Mouse (Mus musculus): ENCODE results near the gene Btn2a2. TPM values are rescaled to one million over a fixed set of nuclear protein-coding genes. Genes with fewer than 3 reads are reported as not detected.

Btn2a2 gene
- polyA plus RNA-seq, 1 experiment from 2014 or later = 0.10 TPM

GRCm38 (mm10) chr13:23463381-23464223 lies 25.1 kb downstream of the Btn2a2 start:
- Histone ChIP-seq H3K4me3 (ENCODE audit: low read depth, low read length) (peak overlapping the region; percentile 54), H3K4me1 (ENCODE audit: control insufficient read depth, insufficient read depth, low read length) (peaks cover 10% of the 10 kb centered on the region; the same call in 1 of the 2 replicates), H3K27ac (ENCODE audit: low read depth, low read length) (no peak overlapping the region), H3K36me3 (ENCODE audit: control insufficient read depth, insufficient read depth, low read length) (no peaks in the 10 kb centered on the region), H3K27me3 (replicated peaks; ENCODE audit: control insufficient read depth, insufficient read depth, low read length) (no peaks in the 10 kb centered on the region), H3K9ac (ENCODE audit: low read length) (peak overlapping the region; percentile 68), H3K4me2 (ENCODE audit: low read length) (peak overlapping the region; percentile 76), H3K9me3 (replicated peaks; ENCODE audit: control insufficient read depth, low read length) (no peaks in the 10 kb centered on the region)
- under 1% methylated on average over 21 of the region's 21 CpGs for WGBS
- peak; percentile 80 for ATAC-seq
- DNase-seq (ENCODE audit: low spot score) = peak; percentile 91

- Histone ChIP-seq H3K4me3 (ENCODE audit: low read depth, low read length) (no peak overlapping the region), H3K9ac (ENCODE audit: low read length) (no peak overlapping the region), H3K36me3 (ENCODE audit: control insufficient read depth, insufficient read depth, low read length) (no peaks in the 10 kb centered on the region), H3K27me3 (replicated peaks; ENCODE audit: control insufficient read depth, insufficient read depth, low read length) (no peaks in the 10 kb centered on the region), H3K9me3 (replicated peaks; ENCODE audit: control insufficient read depth, low read length) (no peaks in the 10 kb centered on the region), H3K27ac (ENCODE audit: low read depth, low read length) (no peak overlapping the region), H3K4me1 (ENCODE audit: control insufficient read depth, insufficient read depth, low read length) (peaks cover 10% of the 10 kb centered on the region; the same call in 1 of the 2 replicates), H3K4me2 (ENCODE audit: low read length) (no peak overlapping the region)
- ATAC-seq = no peak
- no peak for DNase-seq (ENCODE audit: low spot score)
These were observed 26.0 kb downstream of the Btn2a2 start for GRCm38 (mm10) chr13:23462669-23463068.

GRCm38 (mm10) chr13:23462063-23462462 lies 26.6 kb downstream of the Btn2a2 start:
- Histone ChIP-seq H3K9ac (ENCODE audit: low read length) (no peak overlapping the region), H3K4me2 (ENCODE audit: low read length) (no peak overlapping the region), H3K4me1 (ENCODE audit: control insufficient read depth, insufficient read depth, low read length) (peaks cover 10% of the 10 kb centered on the region; the same call in 1 of the 2 replicates), H3K27me3 (replicated peaks; ENCODE audit: control insufficient read depth, insufficient read depth, low read length) (no peaks in the 10 kb centered on the region), H3K27ac (ENCODE audit: low read depth, low read length) (no peak overlapping the region), H3K9me3 (replicated peaks; ENCODE audit: control insufficient read depth, low read length) (no peaks in the 10 kb centered on the region), H3K4me3 (ENCODE audit: low read depth, low read length) (no peak overlapping the region), H3K36me3 (ENCODE audit: control insufficient read depth, insufficient read depth, low read length) (no peaks in the 10 kb centered on the region)
- no peak for DNase-seq (ENCODE audit: low spot score)
- no peak for ATAC-seq
- 81% methylated on average over 4 of the region's 4 CpGs for WGBS

- H3K4me2 ChIP-seq (ENCODE audit: low read length) = no peak overlapping the region
- H3K27ac ChIP-seq (ENCODE audit: low read depth, low read length) = no peak overlapping the region
- no peak for ATAC-seq
- WGBS = 19% methylated on average over 15 of the region's 15 CpGs
- H3K9ac ChIP-seq (ENCODE audit: low read length) = no peak overlapping the region
- H3K36me3 ChIP-seq (ENCODE audit: control insufficient read depth, insufficient read depth, low read length) = no peaks in the 10 kb centered on the region
- no peak for DNase-seq (ENCODE audit: low spot score)
- no peaks in the 10 kb centered on the region for H3K27me3 ChIP-seq (replicated peaks; ENCODE audit: control insufficient read depth, insufficient read depth, low read length)
- no peak overlapping the region for H3K4me3 ChIP-seq (ENCODE audit: low read depth, low read length)
- H3K4me1 ChIP-seq (ENCODE audit: control insufficient read depth, insufficient read depth, low read length) = no peaks in the 10 kb centered on the region
- no peaks in the 10 kb centered on the region for H3K9me3 ChIP-seq (replicated peaks; ENCODE audit: control insufficient read depth, low read length)
These were observed 29.3 kb downstream of the Btn2a2 start for GRCm38 (mm10) chr13:23459264-23459846.

GRCm38 (mm10) chr13:23453926-23454325 lies 34.7 kb downstream of the Btn2a2 start:
- no peak for DNase-seq (ENCODE audit: low spot score)
- H3K27me3 ChIP-seq (replicated peaks; ENCODE audit: control insufficient read depth, insufficient read depth, low read length) = no peaks in the 10 kb centered on the region
- peak overlapping the region; percentile 59 for H3K4me2 ChIP-seq (ENCODE audit: low read length)
- no peaks in the 10 kb centered on the region for H3K9me3 ChIP-seq (replicated peaks; ENCODE audit: control insufficient read depth, low read length)
- ATAC-seq = no peak
- WGBS = under 1% methylated on average over 9 of the region's 9 CpGs
- peak overlapping the region; percentile 72 for H3K9ac ChIP-seq (ENCODE audit: low read length)
- H3K4me1 ChIP-seq (ENCODE audit: control insufficient read depth, insufficient read depth, low read length) = no peaks in the 10 kb centered on the region
- no peaks in the 10 kb centered on the region for H3K36me3 ChIP-seq (ENCODE audit: control insufficient read depth, insufficient read depth, low read length)
- peak overlapping the region; percentile 75 for H3K27ac ChIP-seq (ENCODE audit: low read depth, low read length)
- H3K4me3 ChIP-seq (ENCODE audit: low read depth, low read length) = peak overlapping the region; percentile 65

GRCm38 (mm10) chr13:23453362-23453862 lies 35.2 kb downstream of the Btn2a2 start:
- Histone ChIP-seq H3K36me3 (ENCODE audit: control insufficient read depth, insufficient read depth, low read length) (no peaks in the 10 kb centered on the region), H3K27me3 (replicated peaks; ENCODE audit: control insufficient read depth, insufficient read depth, low read length) (no peaks in the 10 kb centered on the region), H3K9ac (ENCODE audit: low read length) (peak overlapping the region; percentile 72), H3K4me2 (ENCODE audit: low read length) (peak overlapping the region; percentile 59), H3K27ac (ENCODE audit: low read depth, low read length) (peak overlapping the region; percentile 75), H3K4me1 (ENCODE audit: control insufficient read depth, insufficient read depth, low read length) (no peaks in the 10 kb centered on the region), H3K4me3 (ENCODE audit: low read depth, low read length) (peak overlapping the region; percentile 65), H3K9me3 (replicated peaks; ENCODE audit: control insufficient read depth, low read length) (no peaks in the 10 kb centered on the region)
- WGBS = 0% methylated on average over 25 of the region's 25 CpGs
- ATAC-seq (peak; percentile 86), DNase-seq (ENCODE audit: low spot score) (peak; percentile 90)

- peak; percentile 32 for ATAC-seq
- Histone ChIP-seq H3K9ac (ENCODE audit: low read length) (peak overlapping the region; percentile 66), H3K27me3 (replicated peaks; ENCODE audit: control insufficient read depth, insufficient read depth, low read length) (no peaks in the 10 kb centered on the region), H3K9me3 (replicated peaks; ENCODE audit: control insufficient read depth, low read length) (no peaks in the 10 kb centered on the region), H3K4me3 (ENCODE audit: low read depth, low read length) (peak overlapping the region; percentile 47), H3K27ac (ENCODE audit: low read depth, low read length) (peak overlapping the region; percentile 63; the same call in 1 of the 2 replicates), H3K36me3 (ENCODE audit: control insufficient read depth, insufficient read depth, low read length) (no peaks in the 10 kb centered on the region), H3K4me2 (ENCODE audit: low read length) (peak overlapping the region; percentile 64), H3K4me1 (ENCODE audit: control insufficient read depth, insufficient read depth, low read length) (no peaks in the 10 kb centered on the region)
- peak; percentile 96 for DNase-seq (ENCODE audit: low spot score)
- whole genome bisulfite sequencing = under 1% methylated on average over 15 of the region's 15 CpGs
These were observed 38.3 kb downstream of the Btn2a2 start for GRCm38 (mm10) chr13:23450398-23450797.

GRCm38 (mm10) chr13:23449235-23450095 lies 39.2 kb downstream of the Btn2a2 start:
- Histone ChIP-seq H3K4me2 (ENCODE audit: low read length) (peak overlapping the region; percentile 64), H3K27ac (ENCODE audit: low read depth, low read length) (0 out of 2 replicates have a peak overlapping the region, but pooled peaks have one; percentile 39), H3K9ac (ENCODE audit: low read length) (peak overlapping the region; percentile 66), H3K36me3 (ENCODE audit: control insufficient read depth, insufficient read depth, low read length) (no peaks in the 10 kb centered on the region), H3K27me3 (replicated peaks; ENCODE audit: control insufficient read depth, insufficient read depth, low read length) (no peaks in the 10 kb centered on the region), H3K9me3 (replicated peaks; ENCODE audit: control insufficient read depth, low read length) (no peaks in the 10 kb centered on the region), H3K4me3 (ENCODE audit: low read depth, low read length) (peak overlapping the region; percentile 47), H3K4me1 (ENCODE audit: control insufficient read depth, insufficient read depth, low read length) (0 out of 2 replicates have a peak, but pooled peaks cover 2% of the 10 kb centered on the region)
- DNase-seq (ENCODE audit: low spot score) (peak; percentile 85), ATAC-seq (no peak)
- under 1% methylated on average over 24 of the region's 24 CpGs for WGBS
